Mouse (Mus musculus) heart, embryonic 14.5 days (tissue): Measurements from ENCODE around the gene Pabpn1. TPM values are rescaled to one million over a fixed set of nuclear protein-coding genes. Genes with fewer than 3 reads are reported as not detected.

Source experiments
- ATAC-seq: fragments of 200-750 bp; cut with Nextera tagmentation; 2 replicates; pipeline ENCODE4 v1.8.0; 2017; ENCODE audit warnings: low read depth, moderate TSS enrichment; ENCODE audit not compliant: insufficient number of reproducible peaks, insufficient read depth, low FRiP score
- H3K27ac ChIP-seq, 2 experiments: fragments of 200-500 bp in 1 of 2; fragments of 300-500 bp in 1 of 2; sonication (generic) in 1 of 2; replicated peaks in 1 of 2; 2 replicates each; pipeline ENCODE4 v1.5.1; 2012 to 2014; ENCODE audit warnings: low read depth in 2 of 2, low read length in 2 of 2, control low read depth in 1 of 2, mild to moderate bottlenecking in 1 of 2, mixed read lengths in 1 of 2; ENCODE audit not compliant: control insufficient read depth in 1 of 2, insufficient read depth in 1 of 2
- H3K27me3 ChIP-seq: fragments of 300-500 bp; sonication (generic); 2 replicates; pipeline ENCODE4 v1.6.1; 2014; ENCODE audit warnings: mild to moderate bottlenecking, low read length, control low read depth; ENCODE audit not compliant: control insufficient read depth, insufficient read depth
- H3K36me3 ChIP-seq: fragments of 300-500 bp; sonication (generic); 2 replicates; pipeline ENCODE4 v1.6.1; 2014; ENCODE audit warnings: mild to moderate bottlenecking, control low read depth, low read length, mixed read lengths; ENCODE audit not compliant: control insufficient read depth, insufficient read depth
- H3K4me1 ChIP-seq, 2 experiments: fragments of 200-500 bp in 1 of 2; fragments of 300-500 bp in 1 of 2; sonication (generic) in 1 of 2; 2 replicates each; pipeline ENCODE4 v1.6.1; 2012 to 2014; ENCODE audit warnings: low read length in 2 of 2, control low read depth in 1 of 2, mixed read lengths in 1 of 2; ENCODE audit not compliant: control insufficient read depth in 2 of 2, insufficient read depth in 2 of 2
- H3K4me2 ChIP-seq: fragments of 300-500 bp; sonication (generic); 2 replicates; pipeline ENCODE4 v1.6.1; 2014; ENCODE audit warnings: mild to moderate bottlenecking, low read length
- H3K4me3 ChIP-seq, 2 experiments: fragments of 200-500 bp in 1 of 2; fragments of 300-500 bp in 1 of 2; sonication (generic) in 1 of 2; 2 replicates each; pipeline ENCODE4 v1.5.1; 2012 to 2014; ENCODE audit warnings: low read length in 2 of 2, mild to moderate bottlenecking in 2 of 2, control low read depth in 1 of 2, low read depth in 1 of 2, moderate library complexity in 1 of 2; ENCODE audit not compliant: control insufficient read depth in 1 of 2, insufficient read depth in 1 of 2
- H3K9ac ChIP-seq: fragments of 300-500 bp; sonication (generic); 2 replicates; pipeline ENCODE4 v1.6.1; 2014; ENCODE audit warnings: mild to moderate bottlenecking, low read length
- H3K9me3 ChIP-seq: fragments of 300-500 bp; sonication (generic); 2 replicates; pipeline ENCODE4 v1.6.1; 2016; ENCODE audit warnings: low read length, control low read depth; ENCODE audit not compliant: control insufficient read depth
- WGBS: fragments of 180-500 bp; shearing (Covaris S2); extraction: QIAGEN DNeasy Blood & Tissue Kit; methylation state at CpG from one replicate; pipeline ENCODE4 v1.1.7; 2014; 5-methylcytosine and 5-hydroxymethylcytosine counted together
- polyA plus RNA-seq: library from polyadenylated mRNA; unstranded; fragments of >200 nt; fragmentation: Nextera tagmentation; extraction: Ambion mirVana; gene quantifications from 2 replicates; pipeline ENCODE4 v1.2.1, GENCODE M21; 2014

The Pabpn1 gene
- polyA plus RNA-seq, 1 experiment from 2014 or later: 83.8 TPM

- Histone ChIP-seq H3K27me3 (no peaks in the 10 kb centered on the region), H3K4me3 (peak overlapping the region; percentile 92 to 97), H3K36me3 (no peaks in the 10 kb centered on the region), H3K9me3 (no peaks in the 10 kb centered on the region), H3K27ac (peak overlapping the region; percentile 34 to 62), H3K4me2 (peak overlapping the region; percentile 78), H3K9ac (peak overlapping the region; percentile 95), H3K4me1 (peaks cover 2 to 5% of the 10 kb centered on the region in 2 experiments; a peak in 2 of 4 replicates)
- 14% methylated on average over 21 of the region's 21 CpGs for WGBS
- no peak for ATAC-seq
These were observed 27.8 kb upstream of the Pabpn1 start for GRCm38 (mm10) chr14:54864313-54865036.

DNA sequence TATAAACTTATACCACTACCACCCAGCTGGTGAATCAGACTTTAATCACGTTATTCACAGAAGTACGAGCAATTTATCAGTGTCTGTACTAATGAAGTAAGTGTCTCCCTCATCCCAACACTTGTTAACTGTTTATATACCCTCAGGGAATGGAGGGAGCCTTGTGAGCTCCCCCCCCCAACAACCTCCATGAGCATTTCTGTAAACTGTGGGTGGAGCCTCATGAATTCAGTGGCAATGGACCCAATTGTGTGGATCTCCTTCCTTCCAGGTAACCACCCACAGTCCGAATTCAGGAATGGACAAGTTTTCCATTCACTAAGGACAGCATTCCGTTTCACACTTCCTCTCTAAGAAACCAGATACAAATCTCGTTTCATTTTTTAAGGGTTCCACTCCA, 26.7 kb upstream of the Pabpn1 start:
- H3K4me2 ChIP-seq: no peak overlapping the region
- H3K9me3 ChIP-seq: no peaks in the 10 kb centered on the region
- H3K36me3 ChIP-seq: no peaks in the 10 kb centered on the region
- no peak overlapping the region for H3K27ac ChIP-seq
- H3K9ac ChIP-seq: no peak overlapping the region
- no peaks in the 10 kb centered on the region for H3K27me3 ChIP-seq
- peaks cover 2 to 5% of the 10 kb centered on the region in 2 experiments; a peak in 2 of 4 replicates for H3K4me1 ChIP-seq
- 66% methylated on average over 5 of the region's 5 CpGs for WGBS
- H3K4me3 ChIP-seq: no peak overlapping the region
- ATAC-seq: no peak

- 45% methylated on average over 3 of the region's 3 CpGs for WGBS
- no peak overlapping the region for H3K4me3 ChIP-seq
These were observed 26.0 kb upstream of the Pabpn1 start for GRCm38 (mm10) chr14:54866268-54866667.

DNA sequence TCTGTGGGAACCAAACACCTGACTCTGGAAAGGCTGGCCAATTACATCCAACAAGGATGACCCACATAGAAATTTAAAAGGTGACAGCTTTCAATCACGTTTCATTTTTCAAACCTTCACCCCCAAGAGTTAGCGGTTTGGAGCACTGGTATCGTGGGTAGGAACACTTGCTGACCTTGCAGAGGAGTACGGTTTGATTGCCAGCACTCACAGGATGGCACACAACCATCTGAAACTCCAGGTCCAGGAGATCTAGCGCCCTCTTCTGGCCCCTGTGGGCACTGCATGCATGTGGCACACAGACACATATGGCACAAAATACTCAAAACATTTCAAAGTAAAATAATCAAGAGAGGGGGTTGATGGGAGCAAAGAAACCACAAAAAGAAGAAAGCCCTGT, 25.4 kb upstream of the Pabpn1 start:
- Histone ChIP-seq H3K27ac (no peak overlapping the region), H3K27me3 (no peaks in the 10 kb centered on the region), H3K4me1 (peaks cover 2 to 5% of the 10 kb centered on the region in 2 experiments; a peak in 2 of 4 replicates), H3K4me2 (no peak overlapping the region), H3K36me3 (no peaks in the 10 kb centered on the region), H3K4me3 (no peak overlapping the region), H3K9ac (no peak overlapping the region), H3K9me3 (no peaks in the 10 kb centered on the region)
- 54% methylated on average over 5 of the region's 5 CpGs for WGBS
- ATAC-seq: no peak

More at GRCm38 (mm10) chr14:54866268-54866667, 26.0 kb upstream of the Pabpn1 start:
- H3K9ac ChIP-seq: no peak overlapping the region
- peaks cover 2 to 5% of the 10 kb centered on the region in 2 experiments; a peak in 2 of 4 replicates for H3K4me1 ChIP-seq
- H3K9me3 ChIP-seq: no peaks in the 10 kb centered on the region
- ATAC-seq: no peak
- no peaks in the 10 kb centered on the region for H3K27me3 ChIP-seq
- H3K36me3 ChIP-seq: no peaks in the 10 kb centered on the region
- H3K4me2 ChIP-seq: no peak overlapping the region
- no peak overlapping the region for H3K27ac ChIP-seq

DNA sequence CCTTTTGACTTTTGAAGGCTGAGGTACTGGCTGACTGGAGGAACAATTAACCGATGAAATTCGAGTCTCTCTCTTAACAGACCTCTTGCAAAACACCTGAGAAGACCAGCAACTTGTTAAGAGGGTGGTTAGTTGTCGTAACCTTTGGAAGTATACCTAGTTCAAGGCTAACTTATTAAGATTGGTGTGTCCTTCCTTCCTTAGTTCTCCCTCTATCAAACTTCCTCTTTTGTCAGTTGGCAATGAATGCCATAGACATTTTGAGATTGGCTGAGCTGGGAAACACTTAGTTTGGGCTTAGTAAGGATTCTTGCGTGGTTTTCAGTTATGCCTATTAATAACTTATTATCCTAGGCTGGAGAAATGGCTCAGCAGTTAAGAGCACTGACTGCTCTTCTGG, 24.3 kb upstream of the Pabpn1 start:
- H3K4me1 ChIP-seq: peaks cover 2 to 5% of the 10 kb centered on the region in 2 experiments; a peak in 2 of 4 replicates
- H3K9me3 ChIP-seq: no peaks in the 10 kb centered on the region
- H3K9ac ChIP-seq: no peak overlapping the region
- 78% methylated on average over 4 of the region's 4 CpGs for WGBS
- no peaks in the 10 kb centered on the region for H3K27me3 ChIP-seq
- no peak overlapping the region for H3K4me3 ChIP-seq
- no peak overlapping the region for H3K27ac ChIP-seq
- no peak overlapping the region for H3K4me2 ChIP-seq
- no peaks in the 10 kb centered on the region for H3K36me3 ChIP-seq
- ATAC-seq: no peak

DNA sequence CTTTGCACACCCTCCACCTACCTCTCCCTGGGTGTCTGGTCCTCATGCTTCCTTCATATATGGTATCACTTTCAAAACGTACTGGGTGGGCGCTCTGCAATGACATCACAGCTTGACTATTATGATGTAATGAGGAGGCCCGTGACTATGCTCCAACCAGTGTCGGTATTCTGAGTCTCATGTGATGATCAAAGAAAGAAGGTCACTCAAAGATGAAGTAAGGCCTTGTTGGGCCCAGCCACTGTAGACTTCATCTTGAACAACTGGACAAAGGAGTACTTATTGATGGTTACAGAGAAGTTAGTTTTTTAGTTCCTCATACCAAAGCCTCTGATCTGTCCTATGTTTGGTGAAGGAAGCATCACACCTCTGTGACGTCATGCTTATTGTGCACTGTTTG, 21.4 kb upstream of the Pabpn1 start, which contains the start of gene Homez:
Gene Homez (minus strand): TSS at position 101 of the 400 bp plus-strand sequence.
- no peak within 1 kb of the TSS for H3K4me3 ChIP-seq
- no peak within 1 kb of the TSS for H3K9ac ChIP-seq
- no peak for ATAC-seq
- no peak within 1 kb of the TSS for H3K4me2 ChIP-seq
- WGBS: 81% methylated on average over 5 of the region's 5 CpGs
- H3K9me3 ChIP-seq: no peaks in the 10 kb centered on the region
- H3K36me3 ChIP-seq: no peaks in the 10 kb centered on the region
- H3K27me3 ChIP-seq: no peaks in the 10 kb centered on the region
- no peak within 1 kb of the TSS for H3K27ac ChIP-seq
- H3K4me1 ChIP-seq: peaks cover 3 to 4% of the 10 kb centered on the region in 2 experiments; a peak in 3 of 4 replicates

DNA sequence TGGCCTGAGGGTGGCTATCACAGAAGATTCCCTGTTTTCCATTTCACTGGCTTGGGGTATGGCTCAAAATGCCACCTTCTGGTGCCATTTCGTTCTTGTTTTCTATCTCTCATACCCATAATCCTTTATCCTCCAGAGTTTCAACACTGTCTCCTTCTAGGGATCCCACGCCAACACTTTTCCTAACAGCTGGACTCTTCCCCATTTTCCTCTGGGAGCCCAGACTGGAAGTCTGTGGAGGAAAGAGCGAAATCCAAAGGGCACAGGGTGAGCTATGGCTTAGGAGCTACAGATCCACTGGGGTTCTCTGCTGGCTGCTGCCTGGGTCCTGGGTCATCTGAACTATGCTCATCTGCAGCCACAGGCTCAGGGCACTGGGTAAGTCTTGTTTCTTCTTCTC, 18.1 kb upstream of the Pabpn1 start:
- 90% methylated on average over 3 of the region's 3 CpGs for WGBS
- H3K4me3 ChIP-seq: no peak overlapping the region
- no peaks in the 10 kb centered on the region for H3K9me3 ChIP-seq
- no peak for ATAC-seq
- H3K27ac ChIP-seq: no peak overlapping the region
- peaks cover 5 to 10% of the 10 kb centered on the region in 2 experiments for H3K4me1 ChIP-seq
- H3K4me2 ChIP-seq: no peak overlapping the region
- no peak overlapping the region for H3K9ac ChIP-seq
- H3K27me3 ChIP-seq: no peaks in the 10 kb centered on the region
- H3K36me3 ChIP-seq: no peaks in the 10 kb centered on the region
